Mouse (Mus musculus): ENCODE measurements around the gene Cyp2d11.
"Not testable (repeated sequence)": the region's sequence is repeated elsewhere in the genome, so short reads cannot be mapped to it uniquely, and the experiment has no call there.

Gene Cyp2d11

DNA sequence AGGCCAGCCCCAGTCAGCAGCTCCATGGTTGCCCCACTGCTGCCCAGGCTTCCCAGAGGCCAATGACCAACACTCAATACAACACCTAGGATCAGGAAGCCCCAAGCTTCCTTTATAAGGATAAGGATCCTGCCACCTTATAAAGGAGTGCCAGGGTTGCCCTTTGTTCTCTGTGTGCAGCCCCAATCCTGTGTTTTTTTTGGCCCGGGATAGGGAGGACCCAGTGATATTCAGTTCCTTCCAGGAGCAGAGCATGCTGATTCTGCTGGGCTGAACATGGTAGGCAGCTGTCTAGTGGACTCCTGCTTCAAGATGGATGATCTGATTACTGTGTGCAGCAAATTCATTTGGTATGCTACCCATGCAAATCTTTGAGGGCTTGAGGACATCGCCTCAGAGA lies at the start of gene Cyp2d11:
TSS of gene Cyp2d11 (minus strand) at position 101 of the 400 bp plus-strand sequence.
- DNase-seq (ENCODE audit: low spot score): not testable (repeated sequence)

DNA sequence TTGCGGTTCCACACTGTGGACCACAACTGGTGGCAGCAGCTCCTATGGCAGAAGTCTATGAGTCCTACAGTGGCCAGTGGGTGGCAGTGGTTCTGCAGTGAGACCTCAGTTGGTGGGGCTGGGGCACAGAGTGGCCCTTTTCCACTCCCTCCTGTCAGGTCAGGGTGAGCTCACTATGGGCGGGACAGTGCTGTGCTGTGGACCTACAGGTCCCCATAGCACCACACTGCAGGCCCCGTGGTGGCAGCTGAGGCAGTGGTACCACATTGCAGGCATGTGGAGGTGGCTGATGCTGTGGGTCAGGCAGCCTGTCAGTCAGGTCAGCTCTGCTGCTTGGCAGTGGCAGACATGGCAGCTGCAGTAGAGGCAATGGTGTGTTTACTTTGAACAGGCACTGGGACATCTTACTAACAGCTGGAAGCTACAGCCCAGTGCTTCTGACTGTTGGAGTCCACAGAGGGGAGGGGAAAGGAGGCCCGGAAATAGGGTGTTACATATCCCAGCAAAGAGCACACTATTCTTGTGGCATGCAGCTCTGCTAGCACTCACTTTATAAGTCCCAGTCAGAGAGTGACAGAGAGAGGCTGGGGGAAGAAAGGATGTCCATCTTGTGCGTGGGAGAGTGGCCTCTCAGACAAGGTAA lies 44.3 kb upstream of the Cyp2d11 start:
- DNase-seq (ENCODE audit: low spot score): no peak

- no peak for DNase-seq (ENCODE audit: low spot score)
Observed at GRCm38 (mm10) chr15:82435606-82436005, 41.8 kb upstream of the Cyp2d11 start.

- no peak for DNase-seq (ENCODE audit: low spot score)
Observed at GRCm38 (mm10) chr15:82435011-82435410, 41.2 kb upstream of the Cyp2d11 start.

DNA sequence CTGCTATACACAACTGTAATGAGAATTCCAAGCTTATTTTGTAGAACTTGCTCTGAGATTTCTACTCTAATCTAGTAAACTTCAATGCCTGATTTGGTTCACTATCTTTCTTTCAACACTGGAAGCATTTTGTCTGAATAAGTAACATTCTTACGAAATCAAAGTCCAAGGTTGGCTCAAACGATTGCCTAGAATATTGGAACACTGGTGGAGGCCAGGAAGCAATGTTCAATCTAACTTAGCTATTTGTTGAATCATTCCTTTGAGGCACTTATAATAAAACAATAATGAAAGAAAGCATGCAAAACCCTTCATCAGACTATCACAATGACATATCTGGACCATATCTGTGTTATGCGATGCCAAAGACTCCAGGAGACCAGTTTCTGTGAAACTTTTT lies 40.7 kb upstream of the Cyp2d11 start:
- DNase-seq (ENCODE audit: low spot score): no peak

DNA sequence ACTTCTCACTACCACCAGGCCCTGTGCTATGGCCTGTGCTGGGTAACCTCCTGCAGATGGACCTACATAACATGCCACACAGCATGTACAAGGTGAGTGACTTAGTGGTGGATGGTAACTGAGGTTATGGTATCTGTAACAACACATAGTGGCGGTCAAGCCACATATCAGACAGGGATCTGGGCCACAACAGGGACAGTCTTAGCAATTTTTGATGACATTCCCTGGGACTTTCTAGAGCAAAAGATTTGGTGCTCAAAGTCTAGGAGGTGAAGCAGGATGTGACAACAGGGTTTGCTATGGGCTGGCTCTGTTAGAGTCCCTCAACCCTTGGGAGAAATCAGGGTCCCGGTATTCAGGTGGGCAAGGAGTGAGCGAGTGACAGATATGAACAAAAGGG lies 39.8 kb upstream of the Cyp2d11 start:
- DNase-seq (ENCODE audit: low spot score): no peak

- no peak for DNase-seq (ENCODE audit: low spot score)
Observed at GRCm38 (mm10) chr15:82433137-82433536, 39.3 kb upstream of the Cyp2d11 start, which contains the start of gene Cyp2d9. TSS of gene Cyp2d9 (plus strand) at chr15:82433437.

DNA sequence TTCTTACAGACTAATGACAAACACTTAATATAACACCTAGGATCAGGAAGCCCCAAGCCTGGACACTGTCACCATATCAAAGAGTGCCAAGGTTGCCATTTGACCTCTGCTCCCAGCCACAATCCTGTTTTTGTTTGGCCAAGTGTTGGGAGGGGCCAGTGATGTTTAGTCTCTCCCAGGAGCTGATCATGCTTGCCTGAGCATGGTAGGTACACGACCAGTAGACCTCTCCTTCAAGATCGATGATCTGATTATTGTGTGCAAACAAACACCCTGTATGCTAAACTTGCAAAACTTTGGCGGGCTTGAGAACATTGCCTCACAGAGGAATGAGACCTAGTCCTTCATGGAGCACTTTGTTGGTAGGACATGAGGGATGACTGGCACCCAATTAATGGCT lies 29.6 kb upstream of the Cyp2d11 start:
- DNase-seq (ENCODE audit: low spot score): no peak

- DNase-seq (ENCODE audit: low spot score): no peak
Observed at GRCm38 (mm10) chr15:82422935-82423334, 29.1 kb upstream of the Cyp2d11 start.

GRCm38 (mm10) chr15:82418616-82419015 lies 24.8 kb upstream of the Cyp2d11 start:
- no peak for DNase-seq (ENCODE audit: low spot score)

DNA sequence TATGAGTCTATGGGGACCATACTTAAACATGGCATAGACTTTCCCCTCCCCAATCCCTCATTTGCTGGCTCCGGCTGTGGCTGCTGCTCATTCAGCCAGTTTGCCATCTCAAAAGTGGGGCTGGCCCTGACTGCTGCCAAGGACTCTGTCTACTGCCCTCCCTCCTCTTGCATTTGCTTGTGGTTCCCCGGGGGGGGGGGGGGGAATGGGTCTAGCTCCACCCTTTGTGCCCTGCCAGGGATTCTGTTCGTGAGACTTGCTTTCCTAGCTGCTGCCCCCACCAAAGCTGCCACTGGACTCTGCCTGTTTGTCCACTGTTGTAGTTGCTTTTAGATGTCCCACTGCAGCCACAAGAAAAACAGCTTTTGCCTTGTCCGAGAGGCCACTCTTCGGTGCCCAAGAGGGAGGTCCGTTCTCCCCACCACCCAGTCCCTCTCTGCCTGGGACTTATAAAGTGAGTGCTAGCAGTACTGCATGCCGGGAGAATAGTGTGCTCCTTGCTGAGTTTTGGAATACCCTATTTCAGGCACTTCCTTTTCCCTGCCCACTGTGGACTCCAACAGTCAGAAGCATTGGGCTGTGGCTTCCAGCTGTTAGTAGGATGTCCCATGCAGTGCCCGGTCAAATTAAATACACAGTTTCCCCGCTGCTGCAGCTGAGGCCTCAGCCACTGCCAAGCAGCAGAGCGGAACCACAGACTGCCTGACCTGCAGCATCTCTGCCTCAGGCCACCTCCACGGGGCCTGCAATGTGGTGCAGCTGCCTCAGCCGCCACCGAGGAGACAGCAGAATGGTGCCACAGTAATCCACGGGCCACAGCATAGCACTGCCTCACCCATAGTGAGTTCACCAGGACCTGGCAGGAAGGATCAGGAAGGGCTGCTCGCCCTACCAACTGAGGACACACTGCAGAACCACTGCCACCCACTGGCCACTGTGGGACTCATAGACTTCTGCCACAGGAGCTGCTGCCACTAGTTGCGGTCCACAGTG lies 23.3 kb upstream of the Cyp2d11 start:
- DNase-seq (ENCODE audit: low spot score): peak; percentile 53

DNA sequence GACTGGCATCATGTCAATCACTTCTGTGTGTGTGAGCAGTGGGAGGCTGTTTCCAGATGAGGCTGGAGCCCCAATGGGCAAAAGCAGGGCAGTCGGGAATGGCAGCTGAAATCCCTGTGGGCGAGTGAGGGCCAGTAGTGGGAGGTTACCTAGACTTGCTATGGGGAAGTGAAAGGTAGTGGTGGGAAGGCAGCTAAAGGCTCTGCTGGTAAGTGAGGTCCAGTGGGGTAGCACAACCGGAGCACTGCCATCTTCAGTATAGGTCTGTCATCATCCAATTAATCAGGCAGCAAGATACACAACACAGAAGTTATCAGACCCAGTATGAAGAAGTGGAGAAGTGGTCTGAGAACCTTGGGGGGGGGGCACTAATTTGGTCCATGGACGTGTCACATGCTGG lies 13.7 kb upstream of the Cyp2d11 start:
- DNase-seq (ENCODE audit: low spot score): no peak

DNA sequence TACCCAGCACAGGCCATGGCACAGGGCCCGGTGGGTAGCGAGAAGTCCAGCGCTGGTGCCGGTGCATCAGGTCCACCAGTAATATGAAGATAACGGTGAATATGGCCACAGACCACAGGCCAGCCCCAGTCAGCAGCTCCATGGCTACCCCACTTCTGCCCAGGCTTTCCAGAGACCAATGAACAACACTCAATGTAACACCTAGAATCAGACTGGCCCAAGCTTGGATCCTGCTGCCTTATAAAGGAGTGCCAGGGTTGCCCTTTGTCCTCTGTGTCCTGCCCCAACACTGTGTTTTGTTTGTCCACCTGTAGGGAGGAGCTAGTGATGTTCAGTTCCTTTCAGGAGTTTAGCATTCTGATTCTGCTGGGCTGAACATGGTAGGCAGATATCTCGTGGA lies 13.2 kb upstream of the Cyp2d11 start, which contains the start of gene Cyp2d10:
TSS of gene Cyp2d10 (minus strand) at position 215 of the 400 bp plus-strand sequence.
- no peak for DNase-seq (ENCODE audit: low spot score)

- no peak for DNase-seq (ENCODE audit: low spot score)
Observed at GRCm38 (mm10) chr15:82404163-82404562, 10.3 kb upstream of the Cyp2d11 start.

DNA sequence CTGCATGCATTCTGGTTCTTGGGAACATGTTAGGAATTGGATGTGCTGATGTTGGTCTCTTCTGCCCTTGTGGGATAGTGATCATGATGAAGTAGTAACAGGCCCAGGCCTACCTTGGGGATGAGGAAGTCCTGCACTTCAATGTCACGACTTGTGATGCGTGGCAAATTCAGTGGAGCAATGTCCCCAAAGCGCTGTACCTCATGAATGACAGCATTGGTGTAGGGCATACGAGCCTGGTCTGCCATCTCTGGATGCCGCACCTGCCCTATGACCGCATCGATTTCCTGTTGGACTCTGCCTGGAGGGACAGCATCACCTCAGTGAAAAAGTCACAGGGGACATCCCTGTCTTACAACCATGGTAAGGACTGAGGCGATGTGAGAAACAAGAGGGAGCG lies 9.8 kb upstream of the Cyp2d11 start:
- no peak for DNase-seq (ENCODE audit: low spot score)

- no peak for DNase-seq (ENCODE audit: low spot score)
Observed at GRCm38 (mm10) chr15:82402741-82403140, 8.9 kb upstream of the Cyp2d11 start.

DNA sequence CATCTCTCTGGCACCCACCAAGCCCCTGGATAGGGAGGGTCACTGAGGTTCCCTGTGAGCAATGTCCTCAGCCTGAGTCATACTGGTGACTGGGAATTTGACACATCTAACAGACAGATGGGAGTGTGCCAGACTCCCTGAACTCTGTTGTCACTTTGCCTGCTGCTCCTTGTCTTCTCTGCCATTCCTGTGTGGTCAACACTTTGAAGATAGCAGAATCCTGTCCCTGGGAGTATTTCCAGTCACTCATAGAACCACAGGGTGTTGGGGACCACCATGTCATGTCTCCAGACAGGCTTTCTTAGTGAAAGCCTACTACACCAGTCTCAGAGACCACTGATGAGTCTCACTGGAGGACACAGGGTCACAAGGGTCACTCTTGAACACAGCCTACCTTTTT lies 8.3 kb upstream of the Cyp2d11 start:
- no peak for DNase-seq (ENCODE audit: low spot score)

GRCm38 (mm10) chr15:82401516-82401915 lies 7.7 kb upstream of the Cyp2d11 start:
- DNase-seq (ENCODE audit: low spot score): no peak

DNA sequence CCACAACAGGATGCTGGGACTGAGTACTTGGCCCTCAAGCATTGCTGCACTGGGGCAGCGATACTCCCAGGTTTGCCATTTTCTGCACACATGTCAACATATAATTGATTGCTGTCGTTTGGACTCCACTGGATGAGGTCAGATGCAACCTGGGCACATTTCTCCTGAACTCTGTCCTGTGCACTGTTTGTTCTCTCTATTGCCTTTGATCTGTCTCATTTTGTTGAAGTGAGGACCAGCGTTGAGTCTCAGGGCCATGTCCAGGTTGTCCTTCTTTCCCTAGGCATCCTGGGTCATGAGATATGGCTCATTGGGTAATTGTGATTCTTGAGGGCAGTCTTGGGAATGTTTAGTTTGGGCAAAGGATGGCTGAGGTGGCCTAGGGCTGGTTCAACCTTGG lies 2.1 kb upstream of the Cyp2d11 start:
- DNase-seq (ENCODE audit: low spot score): not testable (repeated sequence)

DNA sequence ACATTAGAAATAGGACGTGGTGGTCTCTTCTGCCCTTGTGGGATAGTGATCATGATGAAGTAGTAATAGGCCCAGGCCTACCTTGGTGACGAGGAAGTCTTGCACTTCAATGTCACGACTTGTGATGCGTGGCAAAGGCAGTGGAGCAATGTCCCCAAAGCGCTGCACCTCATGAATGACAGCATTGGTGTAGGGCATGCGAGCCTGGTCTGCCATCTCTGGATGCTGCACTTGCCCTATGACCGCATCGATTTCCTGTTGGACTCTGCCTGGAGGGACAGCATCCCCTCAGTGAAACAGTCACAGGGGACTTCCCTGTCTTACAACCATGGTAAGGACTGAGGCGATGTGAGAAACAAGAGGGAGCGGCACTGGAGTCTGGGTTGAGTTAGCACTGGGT lies 3.9 kb downstream of the Cyp2d11 start:
- not testable (repeated sequence) for DNase-seq (ENCODE audit: low spot score)

DNA sequence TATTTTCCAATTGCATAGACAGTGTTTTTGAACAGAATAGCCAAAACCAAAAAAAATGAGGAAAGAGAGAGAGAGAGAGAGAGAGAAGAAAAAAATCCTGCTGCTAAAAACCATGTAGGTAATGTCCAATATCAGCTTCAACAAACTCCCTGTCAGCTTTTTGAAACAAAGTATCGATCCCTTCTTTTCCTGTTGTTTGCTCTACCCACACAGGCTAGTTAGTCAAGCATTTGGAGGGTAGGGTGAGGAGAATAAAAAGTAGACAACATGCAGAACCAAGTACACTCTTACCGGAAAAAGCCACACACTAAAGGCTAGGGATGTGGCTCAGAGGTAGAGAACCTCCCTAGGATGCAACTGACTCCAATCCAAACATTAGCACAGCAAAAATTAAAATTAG lies 8.1 kb downstream of the Cyp2d11 start:
- no peak for DNase-seq (ENCODE audit: low spot score)

DNA sequence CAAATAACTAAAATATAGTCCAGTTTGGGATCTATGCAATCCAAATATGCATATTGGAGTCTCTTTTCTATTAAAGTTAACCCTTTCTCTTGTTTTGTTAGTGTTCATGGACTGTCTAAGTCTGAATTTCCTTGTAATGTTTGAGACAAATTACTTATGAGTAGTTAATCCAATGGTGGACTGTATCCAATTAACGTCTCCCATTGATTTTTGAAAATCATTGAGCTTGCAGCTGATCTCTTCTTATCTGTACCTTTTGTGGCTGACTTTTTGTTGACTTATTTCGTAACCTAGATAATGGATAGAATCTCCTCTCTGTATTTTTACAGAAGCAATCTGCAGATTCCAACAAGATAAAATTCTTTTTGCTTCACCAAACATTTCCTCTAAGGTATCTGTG lies 11.4 kb downstream of the Cyp2d11 start:
- DNase-seq (ENCODE audit: low spot score): no peak

DNA sequence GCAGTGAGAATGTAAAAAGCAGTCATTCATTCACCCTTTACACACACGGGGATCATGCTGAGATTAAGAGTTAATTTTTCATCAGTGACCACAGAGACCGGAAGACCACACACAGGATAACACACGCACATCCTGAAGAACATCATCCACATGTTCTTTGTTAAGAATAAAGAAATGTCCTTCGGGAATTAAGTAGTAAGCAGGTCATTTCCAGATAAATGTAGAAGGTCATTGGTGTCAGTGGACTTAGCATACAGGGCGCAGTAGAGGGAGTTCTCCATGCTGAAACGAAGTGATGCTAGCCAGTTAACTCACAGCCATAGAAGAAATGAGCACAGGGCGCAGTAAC lies 13.1 kb downstream of the Cyp2d11 start:
- no peak for DNase-seq (ENCODE audit: low spot score)
